Mouse (Mus musculus): ENCODE results near the gene Clec2h. TPM values are rescaled to one million over a fixed set of nuclear protein-coding genes. Genes with fewer than 3 reads are reported as not detected.
"Not testable (repeated sequence)": the region's sequence is repeated elsewhere in the genome, so short reads cannot be mapped to it uniquely, and the experiment has no call there.

Gene Clec2h
- polyA plus RNA-seq (2012; rRNA removed) = 0.06 TPM in 1 of 2 replicates, not detected in the other

DNA sequence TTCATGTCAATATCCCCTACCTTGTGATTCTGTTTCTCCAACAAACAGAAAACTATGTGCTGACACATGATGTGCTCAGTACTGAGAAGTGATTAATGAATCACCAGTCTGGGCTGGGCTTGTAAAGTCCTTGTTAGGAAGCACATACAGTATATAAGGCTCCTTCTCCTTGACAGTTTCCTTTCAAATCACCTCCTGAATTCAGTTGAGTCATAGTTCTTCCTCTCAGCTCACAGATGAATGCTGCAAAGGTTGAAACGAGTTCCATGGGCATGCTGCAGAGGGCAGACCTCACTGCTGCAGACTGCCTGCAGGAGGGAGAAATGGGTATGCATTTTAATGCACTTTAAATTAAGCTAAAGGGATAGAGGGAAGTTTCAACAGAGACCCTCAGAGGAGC lies at the start of gene Clec2h:
Gene Clec2h, plus strand, starts transcription at position 180 of the 400 bp plus-strand sequence.
- peak in 1 of 2 experiments; percentile 38 for DNase-seq (ENCODE audit: extremely low spot score in 1 of 2, low spot score in 1 of 2)

DNA sequence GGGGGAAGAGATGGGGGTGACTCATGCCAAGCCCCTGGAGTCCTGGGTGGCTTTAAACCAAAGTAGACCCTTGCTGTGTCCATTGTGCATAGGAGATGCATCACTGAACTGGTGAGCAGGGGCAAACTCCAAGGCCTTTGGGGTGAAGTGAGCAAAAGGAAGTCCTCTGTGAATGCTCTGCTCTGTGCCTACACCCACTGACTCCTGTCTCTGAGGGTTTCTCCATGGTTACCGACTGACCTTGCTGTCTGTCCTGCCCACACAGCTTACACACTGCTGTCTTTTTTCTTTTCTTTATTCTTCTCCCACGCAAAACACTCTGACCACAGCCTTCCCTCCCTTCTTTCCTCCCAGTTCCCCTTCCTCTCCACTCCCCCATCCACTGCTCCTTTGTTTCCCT lies 39.5 kb upstream of the Clec2h start:
- peak in 1 of 2 experiments; percentile 10 for DNase-seq (ENCODE audit: extremely low spot score in 1 of 2, low spot score in 1 of 2)

DNA sequence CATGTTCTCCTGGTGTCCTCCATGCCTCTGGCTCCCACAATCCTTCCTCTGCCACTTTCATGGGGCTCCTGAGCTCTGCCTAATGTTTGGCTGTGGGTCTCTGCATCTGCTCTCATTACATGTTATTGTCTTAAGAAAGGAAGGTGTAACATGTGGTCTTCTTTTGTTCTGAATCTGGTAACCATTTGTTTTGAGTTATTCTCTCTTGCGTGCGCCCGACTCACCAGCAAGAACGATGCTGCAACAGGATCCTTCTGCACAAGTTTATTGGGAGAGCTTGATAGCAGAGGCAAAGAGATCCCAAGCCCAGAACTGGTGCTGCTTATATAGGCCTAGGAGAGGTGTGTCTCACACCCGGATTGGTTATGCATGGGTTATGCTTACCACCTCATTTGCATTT lies 38.8 kb upstream of the Clec2h start, which contains the start of gene Klrb1a:
Gene Klrb1a, minus strand, starts transcription at position 101 of the 400 bp plus-strand sequence.
- not testable (repeated sequence) for DNase-seq (ENCODE audit: extremely low spot score in 1 of 2, low spot score in 1 of 2)

DNA sequence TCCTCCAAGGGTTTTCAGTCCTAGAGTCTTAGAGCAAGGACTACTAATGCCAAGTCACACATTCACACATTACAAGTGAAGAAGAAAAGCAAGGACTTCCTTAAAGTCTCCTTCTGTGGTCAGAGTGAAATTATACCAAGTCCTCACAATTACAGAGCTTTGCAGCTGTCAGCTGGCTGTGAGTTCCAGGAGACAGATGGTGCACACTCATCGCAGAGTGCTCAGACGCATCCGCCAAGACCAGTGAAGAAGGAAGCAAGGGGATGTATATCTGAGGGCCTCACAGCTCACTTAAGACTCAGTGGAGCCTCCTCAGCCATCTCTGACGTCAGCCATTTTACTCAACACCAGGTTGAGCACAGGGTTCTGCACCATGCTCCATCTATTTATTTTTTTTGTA lies 37.8 kb upstream of the Clec2h start:
- DNase-seq (ENCODE audit: extremely low spot score in 1 of 2, low spot score in 1 of 2) = peak in 1 of 2 experiments; percentile 52

DNA sequence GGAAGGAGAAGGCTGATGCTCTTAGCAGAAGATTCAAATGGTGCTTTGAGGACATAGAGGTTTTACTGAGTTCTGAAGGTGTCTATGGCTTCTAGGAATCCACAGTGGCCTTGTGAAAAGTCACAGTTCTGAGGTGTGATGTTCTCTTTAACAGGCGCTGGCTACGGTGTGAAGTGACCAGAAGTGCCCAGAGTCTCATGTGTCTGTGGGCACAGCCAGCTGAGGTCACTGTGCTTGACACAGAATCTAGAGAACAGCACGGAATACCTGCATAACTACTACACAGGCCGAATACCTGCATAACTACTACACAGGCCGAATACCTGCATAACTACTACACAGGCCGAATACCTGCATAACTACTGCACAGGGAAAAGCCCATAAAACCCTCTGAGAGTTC lies 36.9 kb upstream of the Clec2h start:
- not testable (repeated sequence) for DNase-seq (ENCODE audit: extremely low spot score in 1 of 2, low spot score in 1 of 2)

DNA sequence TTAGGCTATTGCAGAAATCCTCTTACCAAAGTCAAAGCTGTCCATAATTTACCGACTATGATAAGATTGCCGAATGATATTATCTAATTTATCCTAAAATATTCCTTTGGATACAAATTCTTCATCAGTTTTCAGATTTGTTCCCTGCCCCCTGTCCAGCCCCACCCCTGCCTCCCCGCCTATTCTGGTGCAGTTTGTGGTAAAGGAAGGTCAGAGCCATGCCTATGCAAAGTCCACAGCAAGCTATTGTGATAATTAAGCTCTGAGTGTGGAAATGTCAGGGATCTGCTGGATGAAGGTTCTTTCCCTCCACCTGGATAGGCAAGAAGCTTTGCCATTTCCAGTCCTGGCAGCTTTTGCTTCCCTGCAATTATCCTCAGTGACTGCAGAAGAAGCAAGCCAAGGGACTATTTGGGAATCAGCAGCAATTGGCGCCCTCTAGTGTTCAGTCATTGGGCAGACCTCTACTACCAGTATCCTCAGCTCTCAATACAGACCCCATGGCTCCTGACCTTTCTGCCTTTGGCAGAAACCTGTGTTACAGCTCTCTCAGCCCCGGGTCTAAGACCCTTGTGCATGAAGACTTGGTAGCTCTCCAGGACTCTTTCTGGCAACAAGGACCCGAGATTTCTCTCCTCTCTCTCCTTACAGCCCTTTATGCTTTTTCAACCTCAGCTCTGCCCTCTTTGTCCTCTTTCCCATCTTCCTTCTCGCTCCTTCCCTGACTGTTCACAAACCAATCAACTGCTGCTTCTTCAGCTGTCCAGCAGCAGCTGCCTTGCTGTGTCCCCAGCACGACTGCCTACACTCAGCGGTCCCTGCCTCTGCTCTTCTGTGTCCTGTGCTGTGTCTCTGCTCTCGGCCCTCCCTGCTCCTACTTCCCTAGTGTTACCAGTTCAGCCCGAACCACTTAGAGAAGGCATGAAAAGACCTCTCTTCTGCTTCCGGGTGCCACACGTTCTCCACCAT lies 32.1 kb upstream of the Clec2h start:
- peak; percentile 34 to 76 for DNase-seq (ENCODE audit: extremely low spot score in 1 of 2, low spot score in 1 of 2)

DNA sequence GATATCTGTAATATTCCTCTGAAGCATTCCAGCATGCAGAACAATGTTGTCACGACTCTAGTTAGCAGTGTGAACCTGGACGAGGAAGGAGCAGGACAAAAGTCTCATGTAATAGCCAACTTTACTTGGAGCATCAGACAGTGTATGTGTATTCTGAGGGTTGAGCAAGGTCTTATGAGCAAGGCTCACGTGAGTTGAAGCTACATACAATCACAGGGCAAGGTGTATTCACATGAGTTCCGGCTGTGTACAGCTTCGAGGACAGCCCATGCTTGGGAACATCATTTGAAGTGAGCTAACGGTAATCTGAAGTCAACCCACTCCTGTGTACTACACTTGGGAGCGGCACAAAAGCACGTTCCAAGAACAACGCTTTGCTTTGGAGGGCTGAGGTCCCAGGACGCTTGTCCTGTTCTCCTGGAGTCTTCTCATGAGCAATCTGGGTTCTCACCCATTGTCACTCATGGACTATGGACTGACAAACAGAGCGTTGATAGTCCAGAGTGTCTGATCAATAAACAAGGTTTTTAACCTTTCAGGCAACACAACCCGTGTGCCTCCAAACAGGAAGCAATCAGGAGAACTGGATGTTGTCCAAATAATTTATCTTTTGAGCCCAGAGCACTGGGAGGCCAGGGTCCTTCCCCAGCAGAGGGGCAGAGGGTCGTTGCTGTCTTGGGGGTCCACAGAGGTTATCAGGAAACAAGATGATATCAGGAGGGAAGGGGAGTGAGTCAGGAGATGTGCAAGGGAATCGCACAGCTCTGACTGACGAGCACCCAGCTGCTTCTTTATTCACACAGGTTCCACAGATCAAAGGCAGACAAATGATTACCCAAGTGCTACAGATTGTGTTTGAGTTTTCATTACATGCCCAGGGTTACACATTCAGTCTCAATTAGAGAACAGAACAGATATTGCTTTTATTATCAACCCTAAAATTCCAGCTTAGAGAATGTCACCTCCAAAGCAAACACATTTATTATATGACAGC lies 31.0 kb upstream of the Clec2h start:
- not testable (repeated sequence) for DNase-seq (ENCODE audit: extremely low spot score in 1 of 2, low spot score in 1 of 2)

DNA sequence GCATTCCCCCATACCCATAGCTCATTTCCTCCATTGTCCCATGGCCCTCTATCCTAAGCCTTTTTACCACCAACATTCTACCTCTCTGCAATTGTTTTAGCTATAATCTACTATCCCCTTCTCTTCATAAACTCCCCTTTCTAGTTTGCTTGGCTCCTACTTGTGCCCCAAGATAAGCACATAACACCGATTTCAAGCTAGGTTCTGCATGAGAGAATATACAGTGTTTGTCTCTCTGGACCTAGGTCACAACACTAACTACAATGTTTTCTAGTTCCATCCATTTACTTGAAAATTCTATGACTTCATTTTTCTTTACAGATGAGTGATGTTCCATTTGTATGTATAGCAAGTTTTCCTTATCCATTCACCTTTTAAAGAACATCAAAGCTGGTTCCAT lies 21.5 kb upstream of the Clec2h start:
- DNase-seq (ENCODE audit: extremely low spot score in 1 of 2, low spot score in 1 of 2) = no peak

DNA sequence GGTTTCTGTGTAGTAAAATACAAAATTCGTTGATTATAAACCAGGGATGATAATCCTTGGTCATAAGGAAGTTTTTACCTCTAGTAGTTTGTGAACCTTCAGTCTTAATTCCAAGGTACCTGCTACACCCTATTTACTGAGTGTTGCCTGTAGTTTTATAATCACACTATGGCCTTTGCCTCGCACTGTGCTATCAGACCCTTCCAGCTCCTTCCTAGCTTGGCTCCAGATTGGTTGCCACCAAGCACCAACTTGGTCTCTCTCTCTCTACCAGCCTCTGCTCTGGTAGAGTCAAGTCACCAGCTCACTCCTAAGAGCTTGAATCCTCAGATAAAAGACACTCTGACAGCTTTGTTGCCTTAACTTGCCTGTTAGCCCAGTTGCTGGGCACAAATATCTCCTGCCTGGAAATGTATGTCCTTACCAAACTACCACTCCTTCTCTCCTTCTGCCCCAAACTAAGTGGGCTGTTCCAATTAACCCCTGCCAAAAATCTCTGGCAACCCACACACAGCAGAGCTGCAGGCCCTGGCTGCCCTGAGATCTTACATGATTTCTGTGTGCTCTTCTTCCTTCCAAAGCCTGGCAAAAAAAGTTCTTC lies 21.0 kb upstream of the Clec2h start:
- no peak for DNase-seq (ENCODE audit: extremely low spot score in 1 of 2, low spot score in 1 of 2)

DNA sequence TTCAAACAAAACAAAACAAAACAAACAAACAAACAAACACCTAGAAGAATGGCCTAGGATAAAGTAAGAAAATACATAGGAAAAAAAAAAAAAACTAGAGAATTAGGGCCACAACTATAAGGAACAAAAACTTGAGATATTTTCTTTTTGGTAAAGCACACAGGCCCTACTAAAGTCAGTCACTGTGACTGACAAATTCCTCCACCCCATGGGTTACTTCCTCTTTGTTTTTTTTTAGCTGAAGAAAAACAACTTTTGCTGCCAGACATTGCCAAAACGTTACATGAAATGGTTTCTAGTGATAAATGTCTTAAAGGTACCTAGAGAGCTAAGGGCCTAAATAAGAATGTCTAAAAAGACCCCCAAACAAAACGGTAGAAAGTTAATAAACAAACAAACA lies 18.2 kb upstream of the Clec2h start:
- DNase-seq (ENCODE audit: extremely low spot score in 1 of 2, low spot score in 1 of 2) = no peak

DNA sequence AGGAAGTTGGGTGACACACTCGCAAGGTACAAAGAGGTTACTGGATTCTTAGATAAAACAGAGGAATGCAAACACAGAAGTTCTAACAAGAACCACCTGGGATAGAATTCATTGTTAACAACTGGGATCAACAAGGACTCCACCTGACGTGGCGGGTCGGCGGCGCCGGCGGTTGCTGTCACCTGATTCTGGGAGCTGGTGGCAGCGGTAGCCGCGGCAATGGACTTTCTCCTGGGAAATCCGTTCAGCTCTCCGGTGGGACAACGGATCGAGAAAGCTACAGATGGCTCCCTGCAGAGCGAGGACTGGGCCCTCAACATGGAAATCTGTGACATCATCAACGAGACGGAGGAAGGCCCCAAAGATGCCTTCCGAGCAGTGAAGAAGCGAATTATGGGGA lies 17.5 kb upstream of the Clec2h start:
- DNase-seq (ENCODE audit: extremely low spot score in 1 of 2, low spot score in 1 of 2) = not testable (repeated sequence)

DNA sequence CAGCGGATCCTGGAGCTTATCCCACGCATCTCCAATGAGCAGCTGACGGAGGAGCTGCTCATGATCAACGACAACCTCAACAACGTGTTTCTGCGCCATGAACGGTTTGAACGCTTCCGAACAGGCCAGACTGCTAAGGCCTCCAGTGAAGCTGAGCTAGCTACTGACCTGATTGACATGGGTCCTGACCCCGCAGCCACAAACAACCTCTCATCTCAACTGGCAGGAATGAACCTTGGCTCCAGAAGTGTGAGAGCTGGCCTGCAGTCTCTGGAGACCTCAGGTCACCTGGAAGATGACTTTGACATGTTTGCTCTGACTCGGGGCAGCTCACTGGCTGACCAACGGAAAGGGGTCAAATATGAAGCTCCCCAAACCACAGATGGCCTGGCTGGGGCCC lies 16.5 kb upstream of the Clec2h start:
- DNase-seq (ENCODE audit: extremely low spot score in 1 of 2, low spot score in 1 of 2) = not testable (repeated sequence)

DNA sequence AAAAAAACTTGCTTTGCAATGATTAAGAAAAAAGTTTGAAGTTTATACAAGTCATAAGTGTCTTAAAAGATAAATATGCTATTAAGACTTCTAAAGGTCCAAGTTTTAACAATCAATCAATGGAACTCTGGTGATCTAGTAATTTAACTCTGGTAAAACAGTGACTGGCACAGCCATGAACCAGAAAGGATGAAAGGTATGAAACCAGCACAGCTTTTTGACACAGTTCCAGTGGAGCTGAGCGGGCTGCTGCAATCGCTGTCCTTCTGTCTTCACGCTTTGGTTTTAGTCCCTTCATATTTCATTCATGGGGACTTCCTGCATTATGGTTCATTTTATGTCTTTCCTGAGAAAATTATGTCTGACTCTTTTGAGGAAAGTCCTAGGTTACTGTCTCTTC lies 12.5 kb upstream of the Clec2h start:
- DNase-seq (ENCODE audit: extremely low spot score in 1 of 2, low spot score in 1 of 2) = no peak

DNA sequence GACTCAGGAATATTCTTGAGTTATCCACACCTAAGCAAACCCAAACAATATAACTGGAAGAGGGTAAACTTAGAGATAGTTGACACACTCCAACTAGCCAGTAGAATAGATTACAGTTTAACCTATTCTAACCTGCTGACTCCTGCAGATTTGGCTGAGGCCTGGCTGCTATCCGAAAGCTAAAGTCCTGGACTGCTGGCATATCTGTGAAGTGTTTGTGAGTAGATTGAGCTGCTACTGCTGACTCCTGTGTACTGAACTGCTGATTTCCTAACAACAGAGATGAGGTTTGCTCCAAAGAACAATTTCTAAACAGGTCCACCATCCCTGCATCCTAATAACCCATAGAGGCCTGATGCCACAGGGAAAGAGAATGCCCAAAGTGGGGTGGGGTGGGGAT lies 12.0 kb upstream of the Clec2h start:
- no peak for DNase-seq (ENCODE audit: extremely low spot score in 1 of 2, low spot score in 1 of 2)

DNA sequence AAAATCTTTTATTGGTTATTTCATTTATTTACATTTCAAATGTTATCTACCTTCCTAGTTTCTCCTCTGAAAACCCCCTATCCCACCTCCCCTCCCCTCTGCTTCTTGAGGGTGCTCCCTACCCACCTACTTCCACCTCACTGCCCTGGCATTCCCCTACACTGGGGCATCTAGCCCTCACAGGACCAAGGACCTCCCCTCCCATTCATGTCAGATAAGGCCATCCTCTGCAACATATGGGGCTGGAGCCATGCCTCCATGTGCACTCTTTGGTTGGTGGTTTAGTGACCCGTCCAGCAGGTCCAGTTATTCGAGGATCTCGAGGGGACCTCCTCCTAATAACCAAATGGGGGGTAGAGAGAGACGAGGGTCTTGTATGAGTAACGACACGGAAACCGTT lies 11.4 kb upstream of the Clec2h start:
- DNase-seq (ENCODE audit: extremely low spot score in 1 of 2, low spot score in 1 of 2) = not testable (repeated sequence)

DNA sequence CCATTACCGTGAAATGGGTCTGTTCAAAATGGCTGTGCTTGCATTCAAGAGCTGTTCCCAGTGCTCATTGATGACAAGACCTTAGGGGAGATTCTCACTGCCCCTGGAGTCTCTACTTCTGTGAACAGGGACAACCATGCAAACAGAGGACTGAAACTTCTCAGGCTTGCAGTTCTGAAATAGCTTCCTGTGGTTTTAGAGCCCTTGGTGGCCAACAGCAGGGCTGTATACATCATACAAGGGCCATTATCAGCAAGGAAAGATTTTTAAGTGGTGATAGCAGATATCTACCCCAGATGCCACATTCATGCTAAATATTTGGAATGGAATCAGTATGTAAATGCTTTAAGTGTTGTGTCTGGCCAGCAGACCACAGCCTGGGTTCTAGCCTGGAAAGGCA lies 9.2 kb upstream of the Clec2h start:
- no peak for DNase-seq (ENCODE audit: extremely low spot score in 1 of 2, low spot score in 1 of 2)

DNA sequence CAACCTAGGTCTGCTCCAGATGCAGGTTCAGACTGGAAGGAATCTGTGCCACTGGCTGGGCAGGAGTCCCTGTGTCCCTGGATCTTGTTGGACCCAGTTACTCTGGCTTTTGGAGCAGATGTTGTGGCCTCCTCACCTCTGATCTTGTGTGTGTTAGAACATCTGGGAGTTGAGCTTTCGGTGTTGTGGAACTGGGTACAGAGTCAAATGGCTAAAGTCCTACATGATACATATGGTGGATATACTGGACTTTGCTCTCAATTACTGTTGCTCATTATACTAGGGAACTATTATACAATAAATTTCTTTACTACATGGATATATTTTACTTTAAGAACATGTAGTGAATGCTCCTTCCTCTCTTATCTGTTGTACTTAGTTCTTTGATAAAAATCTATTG lies 936 bp upstream of the Clec2h start:
- DNase-seq (ENCODE audit: extremely low spot score in 1 of 2, low spot score in 1 of 2) = no peak

DNA sequence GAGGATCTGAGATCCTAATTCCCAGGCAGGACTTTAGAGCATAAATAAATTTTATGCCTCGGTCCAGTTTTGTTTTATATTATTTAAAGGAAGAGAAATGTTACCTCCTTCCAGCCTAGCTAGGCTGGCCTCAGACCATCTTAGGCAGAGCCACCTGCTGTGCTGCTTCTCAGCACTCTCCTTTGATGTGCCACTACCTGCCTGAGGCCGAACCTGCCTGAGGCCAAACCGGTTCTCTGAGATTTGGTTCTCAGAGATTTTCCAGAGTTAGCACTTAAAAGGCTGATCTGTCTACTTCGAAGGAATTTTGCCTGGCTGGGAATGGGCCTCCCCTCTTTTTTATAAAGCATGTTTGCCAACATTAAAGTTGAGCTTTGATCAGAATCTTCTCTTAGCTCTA lies 7.8 kb downstream of the Clec2h start:
- no peak for DNase-seq (ENCODE audit: extremely low spot score in 1 of 2, low spot score in 1 of 2)

DNA sequence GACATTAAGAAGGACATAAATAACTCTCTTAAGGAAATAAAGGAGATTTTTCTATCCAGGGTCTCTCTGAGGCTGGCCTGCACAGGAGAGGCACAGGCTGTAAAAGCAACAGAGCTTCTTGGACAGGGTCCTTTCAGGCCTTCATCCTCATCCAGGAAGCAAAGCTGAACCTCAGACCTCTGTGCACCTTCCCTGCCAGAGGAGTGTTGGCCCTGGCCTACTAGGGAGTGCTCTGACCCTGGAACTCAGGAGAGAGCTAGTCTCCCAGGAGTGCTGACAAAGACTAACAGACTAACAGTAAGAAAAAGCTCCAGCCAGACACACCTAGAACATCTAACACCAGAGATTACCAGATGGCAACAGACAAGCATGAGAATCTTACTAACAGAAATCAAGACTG lies 17.4 kb downstream of the Clec2h start:
- no peak for DNase-seq (ENCODE audit: extremely low spot score in 1 of 2, low spot score in 1 of 2)

DNA sequence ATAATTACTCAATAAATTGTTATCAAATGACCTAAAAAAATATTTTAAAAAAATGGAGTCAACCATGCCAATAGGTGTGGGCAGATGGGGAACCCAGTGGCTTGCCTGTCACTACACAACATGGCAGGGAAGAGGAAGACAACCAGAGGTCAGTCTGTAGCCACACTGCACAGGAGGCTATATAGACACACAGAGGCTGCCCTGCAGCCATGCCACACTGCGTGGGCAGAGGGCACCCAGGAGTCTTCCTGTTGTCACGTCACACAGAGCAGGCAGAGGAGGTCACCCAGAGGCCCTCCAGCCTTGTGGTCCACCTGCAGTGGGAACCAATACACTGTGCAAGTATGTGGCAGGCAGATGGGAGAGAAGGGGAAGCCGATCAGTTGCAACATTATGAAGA lies 39.5 kb downstream of the Clec2h start:
- DNase-seq (ENCODE audit: extremely low spot score in 1 of 2, low spot score in 1 of 2) = no peak

DNA sequence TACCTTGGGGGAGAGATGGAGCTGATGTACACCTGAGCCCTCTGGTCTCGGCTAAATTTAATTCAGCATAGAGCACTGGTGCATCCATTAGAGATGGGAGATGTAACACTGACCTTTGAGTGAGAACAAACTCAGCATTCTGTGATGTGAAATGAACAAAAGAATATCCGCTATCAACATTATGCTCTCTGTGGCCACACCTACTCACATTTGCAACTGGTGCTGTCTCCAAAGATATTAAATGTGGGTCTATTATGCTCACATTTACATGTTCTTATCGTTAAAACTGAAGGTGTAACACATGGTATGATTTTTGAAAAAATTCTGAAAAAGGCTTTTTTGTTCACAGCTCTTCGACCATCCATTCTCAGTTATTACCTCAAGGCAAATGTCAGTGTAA lies 60.8 kb downstream of the Clec2h start, which contains the start of gene Klrb1:
Gene Klrb1, minus strand, starts transcription at position 101 of the 400 bp plus-strand sequence.
- DNase-seq (ENCODE audit: extremely low spot score in 1 of 2, low spot score in 1 of 2) = no peak

Measured in frontal cortex, adult 2 months (tissue).